Mouse (Mus musculus) CH12.LX (cell line): ENCODE data around the gene Olfr1502. TPM values are rescaled to one million over a fixed set of nuclear protein-coding genes. Genes with fewer than 3 reads are reported as not detected.

ENCODE experiments used
- DNase-seq: peaks from one replicate; pipeline ENCODE4 v3.0.0-alpha.2; 2013; ENCODE audit errors: extremely low read depth
- H3K27ac ChIP-seq: 2 replicates; pipeline ENCODE4 v1.5.1; 2012; ENCODE audit warnings: low read depth, mild to moderate bottlenecking, control low read depth, moderate library complexity; ENCODE audit not compliant: insufficient read depth
- H3K27me3 ChIP-seq: replicated peaks from 2 replicates; pipeline ENCODE3; 2012; ENCODE audit warnings: inconsistent platforms
- H3K36me3 ChIP-seq, 2 experiments: replicated peaks in 1 of 2; 2 replicates each; pipeline versions ENCODE3 to v1.6.1; 2012; ENCODE audit warnings: inconsistent platforms in 1 of 2, low read length in 1 of 2, mild to moderate bottlenecking in 1 of 2, mixed read lengths in 1 of 2, moderate library complexity in 1 of 2; ENCODE audit not compliant: control insufficient read depth in 1 of 2, insufficient read depth in 1 of 2
- H3K4me1 ChIP-seq, 2 experiments: 2 replicates each; pipeline ENCODE4 v1.6.1; 2012; ENCODE audit warnings: inconsistent platforms in 1 of 2, moderate library complexity in 1 of 2; ENCODE audit not compliant: insufficient read depth in 2 of 2, control insufficient read depth in 1 of 2
- H3K4me2 ChIP-seq: 2 replicates; pipeline ENCODE4 v1.6.1; 2012; ENCODE audit warnings: low read depth, mild to moderate bottlenecking, control low read depth; ENCODE audit not compliant: poor library complexity, insufficient read depth, severe bottlenecking
- H3K4me3 ChIP-seq, 3 experiments: fragments of 150-350 bp in 1 of 3; sonication (generic) in 1 of 3; replicated peaks in 1 of 3; 2 replicates each; pipeline versions ENCODE3 to v1.5.1; 2011 to 2012; ENCODE audit warnings: low read depth in 2 of 3, low read length in 2 of 3, mild to moderate bottlenecking in 2 of 3, moderate library complexity in 2 of 3, control low read depth in 1 of 3, improper control_type of control experiment in 1 of 3, inconsistent platforms in 1 of 3, mixed read lengths in 1 of 3; ENCODE audit not compliant: poor library complexity in 1 of 3
- H3K79me2 ChIP-seq: replicated peaks from 2 replicates; pipeline ENCODE4 v1.6.1; 2012; ENCODE audit warnings: mild to moderate bottlenecking, moderate library complexity; ENCODE audit not compliant: control insufficient read depth, poor library complexity, insufficient read depth, severe bottlenecking; ENCODE audit errors: extremely low read depth
- H3K9ac ChIP-seq: 2 replicates; pipeline ENCODE4 v1.6.1; 2012; ENCODE audit warnings: low read depth, mild to moderate bottlenecking, control low read depth, moderate library complexity; ENCODE audit not compliant: insufficient read depth
- H3K9me3 ChIP-seq: replicated peaks from 2 replicates; pipeline ENCODE3; 2012; ENCODE audit warnings: low read length, inconsistent platforms, mixed read lengths
- E2F4 ChIP-seq: IDR thresholded peaks from 2 replicates; pipeline ENCODE4 v1.6.1; 2011; ENCODE audit warnings: low read depth, low read length, improper control_type of control experiment; ENCODE audit not compliant: insufficient replicate concordance
- ELF1 ChIP-seq: IDR thresholded peaks from 2 replicates; pipeline ENCODE4 v1.6.1; 2014; ENCODE audit warnings: low read depth, mild to moderate bottlenecking, inconsistent platforms, low read length, improper control_type of control experiment
- GABPA ChIP-seq: IDR thresholded peaks from 2 replicates; pipeline ENCODE4 v1.6.1; 2012; ENCODE audit warnings: low read depth, low read length, improper control_type of control experiment, inconsistent platforms; ENCODE audit not compliant: insufficient replicate concordance
- IRF4 ChIP-seq: IDR thresholded peaks from 2 replicates; pipeline ENCODE4 v1.6.1; 2014; ENCODE audit warnings: low read depth, mild to moderate bottlenecking, inconsistent platforms, low read length, improper control_type of control experiment
- MAX ChIP-seq: IDR thresholded peaks from 2 replicates; pipeline ENCODE4 v1.6.1; 2011; ENCODE audit warnings: low read length, improper control_type of control experiment
- MXI1 ChIP-seq: IDR thresholded peaks from 2 replicates; pipeline ENCODE4 v1.6.1; 2011; ENCODE audit warnings: mild to moderate bottlenecking, low read depth, low read length, improper control_type of control experiment
- PAX5 ChIP-seq: IDR thresholded peaks from 2 replicates; pipeline ENCODE4 v1.6.1; 2012; ENCODE audit warnings: low read length, inconsistent platforms, mixed read lengths
- POLR2AphosphoS2 ChIP-seq: IDR thresholded peaks from 2 replicates; pipeline ENCODE4 v1.6.1; 2011; ENCODE audit warnings: low read depth, low read length, improper control_type of control experiment
- RAD21 ChIP-seq: IDR thresholded peaks from 2 replicates; pipeline ENCODE4 v1.6.1; 2011; ENCODE audit warnings: low read depth, mild to moderate bottlenecking, low read length, improper control_type of control experiment, moderate library complexity
- RCOR1 ChIP-seq: conservative IDR thresholded peaks from 2 replicates; pipeline ENCODE4 v1.6.1; 2012; ENCODE audit warnings: low read depth, mild to moderate bottlenecking, inconsistent platforms, low read length, improper control_type of control experiment
- ZNF384 ChIP-seq: IDR thresholded peaks from 2 replicates; pipeline ENCODE4 v1.6.1; 2012; ENCODE audit warnings: low read depth, low read length, improper control_type of control experiment, inconsistent platforms
- dilution Hi-C: fragments of 300-500 bp; cut with MboI; formaldehyde crosslinking; loops from 2 replicates; pipeline ENCODE4 v1.14.3; 2020; ENCODE audit warnings: low sequenced_read_pairs; ENCODE audit not compliant: extremely low pct_unique_long_range_greater_than_20kb, extremely low pct_ligation_motif_present
- in situ Hi-C: fragments of 300-500 bp; cut with MboI; formaldehyde crosslinking; loops from 3 replicates; pipeline ENCODE4 v1.14.3; 2019; ENCODE audit warnings: low sequenced_read_pairs, low pct_ligation_motif_present, low pct_unique_long_range_greater_than_20kb, mixed read lengths
- polyA plus RNA-seq: library from polyadenylated mRNA; unstranded; fragments of >175 nt; gene quantifications from 2 replicates; pipeline ENCODE4 v1.2.1, GENCODE M21; 2012; ENCODE audit warnings: low read depth; ENCODE audit not compliant: insufficient read length
- total RNA-seq, 2 experiments: library from RNA; depleted of rRNA; stranded (reverse); fragments of 300-350 nt in 1 of 2; fragments of >200 nt in 1 of 2; gene quantifications; 2 replicates each; pipeline ENCODE4 v1.2.3; 2012 to 2014

Olfr1502 gene
- total and polyA plus RNA-seq, 3 experiments = not detected

DNA sequence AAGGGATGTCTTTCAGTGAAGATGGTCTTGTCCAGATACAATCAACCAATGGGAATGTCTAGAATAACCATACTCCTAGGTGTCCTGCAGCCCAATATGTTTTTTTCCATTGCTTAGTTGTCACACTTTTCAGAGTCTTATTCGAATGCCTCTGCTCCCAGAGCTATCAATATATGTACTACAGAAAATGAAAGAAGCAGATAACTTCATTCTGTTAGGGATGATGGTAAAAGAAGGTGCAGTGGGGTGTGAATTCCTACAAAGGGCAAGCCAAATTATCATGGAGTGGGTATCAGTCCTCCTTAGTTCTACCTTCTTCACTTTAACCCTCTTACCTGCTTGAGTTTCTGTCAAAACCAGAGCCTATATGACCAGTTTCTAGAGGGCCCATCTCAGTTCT lies 36.2 kb downstream of the Olfr1502 start, which contains the start of gene Olfr1504:
Olfr1504 (minus strand) TSS at position 101 of the 400 bp plus-strand sequence.
- Histone ChIP-seq H3K4me3 (no peak within 1 kb of the TSS), H3K27ac (no peak within 1 kb of the TSS), H3K9ac (no peak within 1 kb of the TSS), H3K4me2 (no peak within 1 kb of the TSS), H3K36me3 (no peaks in the 10 kb centered on the region), H3K79me2 (no peaks in the 10 kb centered on the region), H3K4me1 (no peaks in the 10 kb centered on the region), H3K9me3 (no peaks in the 10 kb centered on the region), H3K27me3 (no peaks in the 10 kb centered on the region)
- in situ Hi-C loops = no loop called here
- DNase-seq = no peak
- dilution Hi-C loops = no loop called here
- no peak for TF ChIP-seq IRF4
- no peak for TF ChIP-seq E2F4
- TF ChIP-seq MAX = no peak
- TF ChIP-seq ZNF384 = no peak
- no peak for TF ChIP-seq MXI1
- no peak for TF ChIP-seq RAD21
- no peak for TF ChIP-seq PAX5
- TF ChIP-seq RCOR1 = no peak
- TF ChIP-seq ELF1 = no peak
- TF ChIP-seq GABPA = no peak
- TF ChIP-seq POLR2AphosphoS2 = no peak

Other genes with a start within 250 kb of the Olfr1502 start
- gene Olfr1487, start 244.4 kb upstream of the Olfr1502 start, total RNA-seq (2012; rRNA removed) = not detected in 2 replicates
- not detected in 2 replicates for gene Olfr1487, start 244.4 kb upstream of the Olfr1502 start, total RNA-seq (2014; rRNA removed)
- not detected in 2 replicates for gene Olfr1487, start 244.4 kb upstream of the Olfr1502 start, polyA plus RNA-seq
- gene Olfr1489, start 230.2 kb upstream of the Olfr1502 start, total RNA-seq (2012; rRNA removed) = not detected in 2 replicates
- gene Olfr1489, start 230.2 kb upstream of the Olfr1502 start, total RNA-seq (2014; rRNA removed) = not detected in 2 replicates
- not detected in 2 replicates for gene Olfr1489, start 230.2 kb upstream of the Olfr1502 start, polyA plus RNA-seq
- not detected in 2 replicates for gene Olfr1490, start 210.7 kb upstream of the Olfr1502 start, total RNA-seq (2012; rRNA removed)
- not detected in 2 replicates for gene Olfr1490, start 210.7 kb upstream of the Olfr1502 start, total RNA-seq (2014; rRNA removed)
- gene Olfr1490, start 210.7 kb upstream of the Olfr1502 start, polyA plus RNA-seq = not detected in 2 replicates
- not detected in 2 replicates for gene Olfr1491, start 164.5 kb upstream of the Olfr1502 start, total RNA-seq (2012; rRNA removed)
- not detected in 2 replicates for gene Olfr1491, start 164.5 kb upstream of the Olfr1502 start, total RNA-seq (2014; rRNA removed)
- gene Olfr1491, start 164.5 kb upstream of the Olfr1502 start, polyA plus RNA-seq = not detected in 2 replicates
- not detected in 2 replicates for gene Olfr1493-ps1, start 138.5 kb upstream of the Olfr1502 start, total RNA-seq (2012; rRNA removed)
- gene Olfr1493-ps1, start 138.5 kb upstream of the Olfr1502 start, total RNA-seq (2014; rRNA removed) = not detected in 2 replicates
- gene Olfr1493-ps1, start 138.5 kb upstream of the Olfr1502 start, polyA plus RNA-seq = not detected in 2 replicates
- not detected in 2 replicates for gene Olfr1494, start 122.1 kb upstream of the Olfr1502 start, total RNA-seq (2012; rRNA removed)
- not detected in 2 replicates for gene Olfr1494, start 122.1 kb upstream of the Olfr1502 start, total RNA-seq (2014; rRNA removed)
- not detected in 2 replicates for gene Olfr1494, start 122.1 kb upstream of the Olfr1502 start, polyA plus RNA-seq
- not detected in 2 replicates for gene Olfr1495, start 97.2 kb upstream of the Olfr1502 start, total RNA-seq (2012; rRNA removed)
- gene Olfr1495, start 97.2 kb upstream of the Olfr1502 start, total RNA-seq (2014; rRNA removed) = not detected in 2 replicates
- gene Olfr1495, start 97.2 kb upstream of the Olfr1502 start, polyA plus RNA-seq = not detected in 2 replicates
- not detected in 2 replicates for gene Olfr1496, start 83.9 kb upstream of the Olfr1502 start, total RNA-seq (2012; rRNA removed)
- gene Olfr1496, start 83.9 kb upstream of the Olfr1502 start, total RNA-seq (2014; rRNA removed) = not detected in 2 replicates
- not detected in 2 replicates for gene Olfr1496, start 83.9 kb upstream of the Olfr1502 start, polyA plus RNA-seq
- gene Olfr1497, start 63.6 kb upstream of the Olfr1502 start, total RNA-seq (2012; rRNA removed) = not detected in 2 replicates
- gene Olfr1497, start 63.6 kb upstream of the Olfr1502 start, total RNA-seq (2014; rRNA removed) = not detected in 2 replicates
- not detected in 2 replicates for gene Olfr1497, start 63.6 kb upstream of the Olfr1502 start, polyA plus RNA-seq
- gene Olfr1499, start 42.3 kb upstream of the Olfr1502 start, total RNA-seq (2012; rRNA removed) = not detected in 2 replicates
- not detected in 2 replicates for gene Olfr1499, start 42.3 kb upstream of the Olfr1502 start, total RNA-seq (2014; rRNA removed)
- gene Olfr1499, start 42.3 kb upstream of the Olfr1502 start, polyA plus RNA-seq = not detected in 2 replicates
- not detected in 2 replicates for gene Olfr1500, start 31.3 kb upstream of the Olfr1502 start, total RNA-seq (2012; rRNA removed)
- not detected in 2 replicates for gene Olfr1500, start 31.3 kb upstream of the Olfr1502 start, total RNA-seq (2014; rRNA removed)
- not detected in 2 replicates for gene Olfr1500, start 31.3 kb upstream of the Olfr1502 start, polyA plus RNA-seq
- not detected in 2 replicates for gene Olfr1501, start 11.1 kb upstream of the Olfr1502 start, total RNA-seq (2012; rRNA removed)
- gene Olfr1501, start 11.1 kb upstream of the Olfr1502 start, total RNA-seq (2014; rRNA removed) = not detected in 2 replicates
- gene Olfr1501, start 11.1 kb upstream of the Olfr1502 start, polyA plus RNA-seq = not detected in 2 replicates
- gene Olfr1504, start 36.1 kb downstream of the Olfr1502 start, total RNA-seq (2012; rRNA removed) = not detected in 2 replicates
- gene Olfr1504, start 36.1 kb downstream of the Olfr1502 start, total RNA-seq (2014; rRNA removed) = not detected in 2 replicates
- not detected in 2 replicates for gene Olfr1504, start 36.1 kb downstream of the Olfr1502 start, polyA plus RNA-seq
- gene Olfr1505, start 51.7 kb downstream of the Olfr1502 start, total RNA-seq (2012; rRNA removed) = not detected in 2 replicates
- gene Olfr1505, start 51.7 kb downstream of the Olfr1502 start, total RNA-seq (2014; rRNA removed) = not detected in 2 replicates
- not detected in 2 replicates for gene Olfr1505, start 51.7 kb downstream of the Olfr1502 start, polyA plus RNA-seq